Mouse (Mus musculus): Measurements from ENCODE around the gene Gm48551. TPM values are rescaled to one million over a fixed set of nuclear protein-coding genes. Genes with fewer than 3 reads are reported as not detected.

The Gm48551 gene
- polyA plus RNA-seq, 1 experiment from 2014 or later = 3.1 TPM

GRCm38 (mm10) chr10:81441019-81441418 lies 56.8 kb downstream of the Gm48551 start:
- DNase-seq (ENCODE audit: low spot score) = no peak
- Histone ChIP-seq H3K9me3 (no peaks in the 10 kb centered on the region), H3K4me3 (no peak overlapping the region), H3K27me3 (ENCODE audit: insufficient read depth, poor library complexity, severe bottlenecking) (0 out of 2 replicates have a peak, but pooled peaks cover 10% of the 10 kb centered on the region), H3K27ac (no peak overlapping the region), H3K36me3 (no peaks in the 10 kb centered on the region), H3K4me1 (no peaks in the 10 kb centered on the region)

Small RNA genes lying within 50 kb of the gene (microRNA-seq; reads per million reads assigned to microRNA genes)
- gene Mir1191b (1.3 reads per million), gene Mir6913 (not detected)

Other genes starting within 250 kb of the Gm48551 start
- 17.6 and 18.6 TPM in 2 replicates for gene Zbtb7a, start 249.2 kb upstream of the Gm48551 start, polyA plus RNA-seq (2016; fragmentation: Nextera tagmentation; extraction: Ambion mirVana)
- gene Pias4, start 216.5 kb upstream of the Gm48551 start, polyA plus RNA-seq (2016; fragmentation: Nextera tagmentation; extraction: Ambion mirVana) = 53.5 and 62.2 TPM in 2 replicates
- gene Eef2, start 207.8 kb upstream of the Gm48551 start, polyA plus RNA-seq (2016; fragmentation: Nextera tagmentation; extraction: Ambion mirVana) = 447 and 460 TPM in 2 replicates
- gene Dapk3, start 201.5 kb upstream of the Gm48551 start, polyA plus RNA-seq (2016; fragmentation: Nextera tagmentation; extraction: Ambion mirVana) = 56.3 and 78.7 TPM in 2 replicates
- not detected in 2 replicates for gene 4930442H23Rik, start 200.6 kb upstream of the Gm48551 start, polyA plus RNA-seq (2016; fragmentation: Nextera tagmentation; extraction: Ambion mirVana)
- gene Nmrk2, start 182.4 kb upstream of the Gm48551 start, polyA plus RNA-seq (2016; fragmentation: Nextera tagmentation; extraction: Ambion mirVana) = 2.7 and 3.8 TPM in 2 replicates
- gene Atcay, start 153.6 kb upstream of the Gm48551 start, polyA plus RNA-seq (2016; fragmentation: Nextera tagmentation; extraction: Ambion mirVana) = 0.28 and 0.37 TPM in 2 replicates
- gene Zfr2, start 151.3 kb upstream of the Gm48551 start, polyA plus RNA-seq (2016; fragmentation: Nextera tagmentation; extraction: Ambion mirVana) = 4.9 and 5.6 TPM in 2 replicates
- gene Matk, start 131.5 kb upstream of the Gm48551 start, polyA plus RNA-seq (2016; fragmentation: Nextera tagmentation; extraction: Ambion mirVana) = 1.2 and 2.2 TPM in 2 replicates
- gene Mrpl54, start 117.5 kb upstream of the Gm48551 start, polyA plus RNA-seq (2016; fragmentation: Nextera tagmentation; extraction: Ambion mirVana) = 284 and 285 TPM in 2 replicates
- 56.5 and 57.0 TPM in 2 replicates for gene Apba3, start 117.5 kb upstream of the Gm48551 start, polyA plus RNA-seq (2016; fragmentation: Nextera tagmentation; extraction: Ambion mirVana)
- 1.8 and 4.4 TPM in 2 replicates for gene Tjp3, start 92.9 kb upstream of the Gm48551 start, polyA plus RNA-seq (2016; fragmentation: Nextera tagmentation; extraction: Ambion mirVana)
- 42.6 and 55.9 TPM in 2 replicates for gene Pip5k1c, start 91.5 kb upstream of the Gm48551 start, polyA plus RNA-seq (2016; fragmentation: Nextera tagmentation; extraction: Ambion mirVana)
- gene Cactin, start 63.4 kb upstream of the Gm48551 start, polyA plus RNA-seq (2016; fragmentation: Nextera tagmentation; extraction: Ambion mirVana) = 37.2 and 51.6 TPM in 2 replicates
- 10.8 and 15.6 TPM in 2 replicates for gene Tbxa2r, start 55.7 kb upstream of the Gm48551 start, polyA plus RNA-seq (2016; fragmentation: Nextera tagmentation; extraction: Ambion mirVana)
- gene Gipc3, start 41.2 kb upstream of the Gm48551 start, polyA plus RNA-seq (2016; fragmentation: Nextera tagmentation; extraction: Ambion mirVana) = not detected in 2 replicates
- 100 and 109 TPM in 2 replicates for gene Hmg20b, start 34.0 kb upstream of the Gm48551 start, polyA plus RNA-seq (2016; fragmentation: Nextera tagmentation; extraction: Ambion mirVana)
- gene Mfsd12, start 27.0 kb upstream of the Gm48551 start, polyA plus RNA-seq (2016; fragmentation: Nextera tagmentation; extraction: Ambion mirVana) = 10.3 and 12.8 TPM in 2 replicates
- 1.1 and 1.4 TPM in 2 replicates for gene 4930404N11Rik, start 18.6 kb upstream of the Gm48551 start, polyA plus RNA-seq (2016; fragmentation: Nextera tagmentation; extraction: Ambion mirVana)
- gene Fzr1, start 6.0 kb upstream of the Gm48551 start, polyA plus RNA-seq (2016; fragmentation: Nextera tagmentation; extraction: Ambion mirVana) = 105 and 117 TPM in 2 replicates
- 100 and 105 TPM in 2 replicates for gene Dohh, start within 50 bp of the Gm48551 start, polyA plus RNA-seq (2016; fragmentation: Nextera tagmentation; extraction: Ambion mirVana)
- gene Gm48552, start 4.5 kb downstream of the Gm48551 start, polyA plus RNA-seq (2016; fragmentation: Nextera tagmentation; extraction: Ambion mirVana) = 1.1 and 1.7 TPM in 2 replicates
- gene Smim24, start 8.6 kb downstream of the Gm48551 start, polyA plus RNA-seq (2016; fragmentation: Nextera tagmentation; extraction: Ambion mirVana) = 3.4 and 4.0 TPM in 2 replicates
- gene Nfic, start 71.2 kb downstream of the Gm48551 start, polyA plus RNA-seq (2016; fragmentation: Nextera tagmentation; extraction: Ambion mirVana) = 23.0 and 24.3 TPM in 2 replicates
- 0.10 and 0.18 TPM in 2 replicates for gene Celf5, start 98.2 kb downstream of the Gm48551 start, polyA plus RNA-seq (2016; fragmentation: Nextera tagmentation; extraction: Ambion mirVana)
- gene Ncln, start 111.9 kb downstream of the Gm48551 start, polyA plus RNA-seq (2016; fragmentation: Nextera tagmentation; extraction: Ambion mirVana) = 75.3 and 86.1 TPM in 2 replicates
- 0.46 and 0.83 TPM in 2 replicates for gene S1pr4, start 115.7 kb downstream of the Gm48551 start, polyA plus RNA-seq (2016; fragmentation: Nextera tagmentation; extraction: Ambion mirVana)
- gene Gna15, start 139.8 kb downstream of the Gm48551 start, polyA plus RNA-seq (2016; fragmentation: Nextera tagmentation; extraction: Ambion mirVana) = 2.8 and 4.8 TPM in 2 replicates
- 73.2 and 79.1 TPM in 2 replicates for gene Gna11, start 160.7 kb downstream of the Gm48551 start, polyA plus RNA-seq (2016; fragmentation: Nextera tagmentation; extraction: Ambion mirVana)
- gene Aes, start 175.0 kb downstream of the Gm48551 start, polyA plus RNA-seq (2016; fragmentation: Nextera tagmentation; extraction: Ambion mirVana) = 467 and 523 TPM in 2 replicates
- 17.4 and 18.3 TPM in 2 replicates for gene Tle2, start 190.1 kb downstream of the Gm48551 start, polyA plus RNA-seq (2016; fragmentation: Nextera tagmentation; extraction: Ambion mirVana)
- gene Tle6, start 216.6 kb downstream of the Gm48551 start, polyA plus RNA-seq (2016; fragmentation: Nextera tagmentation; extraction: Ambion mirVana) = 29.0 and 33.9 TPM in 2 replicates
- 0.95 and 1.4 TPM in 2 replicates for gene BC025920, start 221.8 kb downstream of the Gm48551 start, polyA plus RNA-seq (2016; fragmentation: Nextera tagmentation; extraction: Ambion mirVana)
- gene Sirt6, start 243.3 kb downstream of the Gm48551 start, polyA plus RNA-seq (2016; fragmentation: Nextera tagmentation; extraction: Ambion mirVana) = 28.5 and 30.7 TPM in 2 replicates
- 9.6 and 12.8 TPM in 2 replicates for gene Ankrd24, start 244.1 kb downstream of the Gm48551 start, polyA plus RNA-seq (2016; fragmentation: Nextera tagmentation; extraction: Ambion mirVana)